Mouse (Mus musculus): Measurements from ENCODE around the gene Sox10. TPM values are rescaled to one million over a fixed set of nuclear protein-coding genes. Genes with fewer than 3 reads are reported as not detected.

Sox10 gene
- polyA plus RNA-seq, 1 experiment from 2014 or later = 1.6 TPM

GRCm38 (mm10) chr15:79148533-79148932, 16.5 kb downstream of the Sox10 start:
- H3K4me1 ChIP-seq = no peaks in the 10 kb centered on the region
- WGBS = 54% methylated on average over 7 of the region's 7 CpGs
- peak; percentile 93 for DNase-seq (ENCODE audit: low spot score)
- no peaks in the 10 kb centered on the region for H3K27me3 ChIP-seq (ENCODE audit: insufficient read depth, poor library complexity, severe bottlenecking)
- no peak overlapping the region for H3K4me3 ChIP-seq
- H3K36me3 ChIP-seq = peaks cover 88% of the 10 kb centered on the region
- H3K27ac ChIP-seq = no peak overlapping the region
- H3K9me3 ChIP-seq = no peaks in the 10 kb centered on the region

- Histone ChIP-seq H3K27ac (no peak overlapping the region), H3K36me3 (peaks cover 63% of the 10 kb centered on the region), H3K4me3 (no peak overlapping the region), H3K4me1 (peaks cover 18% of the 10 kb centered on the region), H3K27me3 (ENCODE audit: insufficient read depth, poor library complexity, severe bottlenecking) (no peaks in the 10 kb centered on the region), H3K9me3 (no peaks in the 10 kb centered on the region)
- no peak for DNase-seq (ENCODE audit: low spot score)
- WGBS = 91% methylated on average over 7 of the region's 7 CpGs
These were observed 19.5 kb downstream of the Sox10 start for GRCm38 (mm10) chr15:79145522-79145921.

- 89% methylated on average over 8 of the region's 8 CpGs for WGBS
These were observed 21.0 kb downstream of the Sox10 start for GRCm38 (mm10) chr15:79144021-79144420.

GRCm38 (mm10) chr15:79143316-79143715, 21.7 kb downstream of the Sox10 start:
- Histone ChIP-seq H3K4me1 (peaks cover 20% of the 10 kb centered on the region), H3K27me3 (ENCODE audit: insufficient read depth, poor library complexity, severe bottlenecking) (no peaks in the 10 kb centered on the region), H3K27ac (no peak overlapping the region), H3K4me3 (no peak overlapping the region), H3K9me3 (no peaks in the 10 kb centered on the region), H3K36me3 (peaks cover 45% of the 10 kb centered on the region)
- DNase-seq (ENCODE audit: low spot score) = no peak
- 85% methylated on average over 12 of the region's 12 CpGs for WGBS

More at GRCm38 (mm10) chr15:79144021-79144420, 21.0 kb downstream of the Sox10 start:
- H3K4me3 ChIP-seq = no peak overlapping the region
- no peak for DNase-seq (ENCODE audit: low spot score)
- H3K27me3 ChIP-seq (ENCODE audit: insufficient read depth, poor library complexity, severe bottlenecking) = no peaks in the 10 kb centered on the region
- peaks cover 20% of the 10 kb centered on the region for H3K4me1 ChIP-seq
- no peaks in the 10 kb centered on the region for H3K9me3 ChIP-seq
- peaks cover 51% of the 10 kb centered on the region for H3K36me3 ChIP-seq
- H3K27ac ChIP-seq = no peak overlapping the region

GRCm38 (mm10) chr15:79141566-79141917, 23.5 kb downstream of the Sox10 start:
- 1% methylated on average over 7 of the region's 7 CpGs for WGBS
- peak overlapping the region; percentile 86 for H3K27ac ChIP-seq

GRCm38 (mm10) chr15:79140866-79141565, 24.0 kb downstream of the Sox10 start, which contains the start of the genes Polr2f and 1700088E04Rik:
Polr2f (plus strand) TSS chr15:79141009.
1700088E04Rik (minus strand) TSS chr15:79141253.
- Histone ChIP-seq H3K9me3 (no peaks in the 10 kb centered on the region), H3K4me3 (peak within 1 kb of the TSS; percentile 83), H3K27ac (peak within 1 kb of the TSS; percentile 86), H3K27me3 (ENCODE audit: insufficient read depth, poor library complexity, severe bottlenecking) (no peaks in the 10 kb centered on the region), H3K4me1 (peaks cover 20% of the 10 kb centered on the region), H3K36me3 (peaks cover 22% of the 10 kb centered on the region)
- DNase-seq (ENCODE audit: low spot score) = peak; percentile 96
- WGBS = under 1% methylated on average over 57 of the region's 57 CpGs

More at GRCm38 (mm10) chr15:79141566-79141917, 23.5 kb downstream of the Sox10 start:
- no peaks in the 10 kb centered on the region for H3K9me3 ChIP-seq
- H3K36me3 ChIP-seq = peaks cover 27% of the 10 kb centered on the region
- DNase-seq (ENCODE audit: low spot score) = no peak
- no peaks in the 10 kb centered on the region for H3K27me3 ChIP-seq (ENCODE audit: insufficient read depth, poor library complexity, severe bottlenecking)
- H3K4me3 ChIP-seq = peak overlapping the region; percentile 83
- peaks cover 20% of the 10 kb centered on the region for H3K4me1 ChIP-seq

GRCm38 (mm10) chr15:79139640-79140039, 25.4 kb downstream of the Sox10 start:
- H3K27me3 ChIP-seq (ENCODE audit: insufficient read depth, poor library complexity, severe bottlenecking) = no peaks in the 10 kb centered on the region
- WGBS = 58% methylated on average over 10 of the region's 10 CpGs
- no peaks in the 10 kb centered on the region for H3K9me3 ChIP-seq
- no peak overlapping the region for H3K27ac ChIP-seq
- no peak overlapping the region for H3K4me3 ChIP-seq
- H3K36me3 ChIP-seq = peaks cover 14% of the 10 kb centered on the region
- DNase-seq (ENCODE audit: low spot score) = no peak
- peaks cover 20% of the 10 kb centered on the region for H3K4me1 ChIP-seq

GRCm38 (mm10) chr15:79135783-79136575, 29.1 kb downstream of the Sox10 start:
- no peaks in the 10 kb centered on the region for H3K27me3 ChIP-seq (ENCODE audit: insufficient read depth, poor library complexity, severe bottlenecking)
- H3K36me3 ChIP-seq = peaks cover 42% of the 10 kb centered on the region
- WGBS = 80% methylated on average over 11 of the region's 11 CpGs
- H3K9me3 ChIP-seq = no peaks in the 10 kb centered on the region
- H3K4me1 ChIP-seq = peaks cover 6% of the 10 kb centered on the region; the same call in 1 of the 2 replicates
- DNase-seq (ENCODE audit: low spot score) = no peak
- H3K4me3 ChIP-seq = no peak overlapping the region
- no peak overlapping the region for H3K27ac ChIP-seq

- H3K4me3 ChIP-seq = no peak overlapping the region
- WGBS = 78% methylated on average over 9 of the region's 9 CpGs
- no peak for DNase-seq (ENCODE audit: low spot score)
- peaks cover under 1% of the 10 kb centered on the region; the same call in 1 of the 2 replicates for H3K4me1 ChIP-seq
- peaks cover 49% of the 10 kb centered on the region for H3K36me3 ChIP-seq
- no peak overlapping the region for H3K27ac ChIP-seq
- H3K27me3 ChIP-seq (ENCODE audit: insufficient read depth, poor library complexity, severe bottlenecking) = no peaks in the 10 kb centered on the region
- H3K9me3 ChIP-seq = no peaks in the 10 kb centered on the region
These were observed 29.7 kb downstream of the Sox10 start for GRCm38 (mm10) chr15:79135332-79135731.

- Histone ChIP-seq H3K9me3 (no peaks in the 10 kb centered on the region), H3K4me1 (no peaks in the 10 kb centered on the region; the same call in 1 of the 2 replicates), H3K4me3 (no peak overlapping the region), H3K36me3 (peaks cover 55% of the 10 kb centered on the region), H3K27ac (no peak overlapping the region), H3K27me3 (ENCODE audit: insufficient read depth, poor library complexity, severe bottlenecking) (no peaks in the 10 kb centered on the region)
- DNase-seq (ENCODE audit: low spot score) = no peak
- WGBS = 81% methylated on average over 9 of the region's 9 CpGs
These were observed 30.4 kb downstream of the Sox10 start for GRCm38 (mm10) chr15:79134496-79135270.

GRCm38 (mm10) chr15:79133191-79133661, 31.8 kb downstream of the Sox10 start:
- no peak for DNase-seq (ENCODE audit: low spot score)
- H3K36me3 ChIP-seq = peaks cover 67% of the 10 kb centered on the region
- no peak overlapping the region for H3K27ac ChIP-seq
- H3K4me1 ChIP-seq = no peaks in the 10 kb centered on the region; the same call in 1 of the 2 replicates
- no peak overlapping the region for H3K4me3 ChIP-seq
- H3K9me3 ChIP-seq = no peaks in the 10 kb centered on the region
- 85% methylated on average over 6 of the region's 6 CpGs for WGBS
- no peaks in the 10 kb centered on the region for H3K27me3 ChIP-seq (ENCODE audit: insufficient read depth, poor library complexity, severe bottlenecking)

- 65% methylated on average over 7 of the region's 7 CpGs for WGBS
- Histone ChIP-seq H3K36me3 (peaks cover 85% of the 10 kb centered on the region), H3K27ac (no peak overlapping the region), H3K27me3 (ENCODE audit: insufficient read depth, poor library complexity, severe bottlenecking) (no peaks in the 10 kb centered on the region), H3K4me1 (no peaks in the 10 kb centered on the region; the same call in 1 of the 2 replicates), H3K4me3 (no peak overlapping the region), H3K9me3 (no peaks in the 10 kb centered on the region)
- DNase-seq (ENCODE audit: low spot score) = no peak
These were observed 33.6 kb downstream of the Sox10 start for GRCm38 (mm10) chr15:79131442-79131841.

Measured in heart, embryonic 10.5 days (tissue).